18 mouse cellular contexts compared by ENCODE assay signal in genomic region chr2:19690094-19690493, GRCm38 (mm10). TPM values are rescaled to one million over a fixed set of nuclear protein-coding genes. Genes with fewer than 3 reads are reported as not detected.
DNase-seq lines count a peak whose midpoint lies in the region; ATAC-seq and TF ChIP-seq lines count a peak whose summit lies in the region.
"Had no signal": no experiment of that assay in that cellular context is flagged by ENCODE, and none has a peak within 500 bp of the region (broad histone marks: within the 10 kb centered on the region; RNA-seq: fewer than 3 reads in every experiment).

No protein-coding gene starts in this region.

- peak; percentile 36; the same call in 1 of the 2 replicates for TF ChIP-seq EP300 in liver, postnatal 0 days (IDR thresholded peaks at IDR 0.05; ENCODE audit: low read depth)

- 26% methylated on average over 14 of the region's 14 CpGs for WGBS in heart, embryonic 12.5 days
- WGBS in liver, postnatal 0 days (ENCODE audit: insufficient replicate concordance) = 44% methylated on average over 14 of the region's 14 CpGs
- WGBS in hindbrain, postnatal 0 days = 83% methylated on average over 14 of the region's 14 CpGs

- H3K36me3 ChIP-seq in heart, embryonic 12.5 days = no peaks in the 10 kb centered on the region
- H3K36me3 ChIP-seq in liver, postnatal 0 days (replicated peaks; ENCODE audit: insufficient read depth, low read length) = no peaks in the 10 kb centered on the region
- H3K36me3 ChIP-seq in hindbrain, postnatal 0 days (ENCODE audit: insufficient read depth, low read length) = no peaks in the 10 kb centered on the region
- H3K36me3 ChIP-seq: kidney, embryonic 15.5 days; neural tube, embryonic 13.5 days had no signal

- ATAC-seq in heart, embryonic 12.5 days (ENCODE audit: insufficient number of reproducible peaks, low FRiP score) = peak; percentile 59; the same call in 1 of the 2 replicates
- peak; percentile 91 for ATAC-seq in liver, postnatal 0 days
- no peak for ATAC-seq in hindbrain, postnatal 0 days
- ATAC-seq: forebrain, embryonic 14.5 days; intestine, embryonic 16.5 days had no signal

- peaks cover 5% of the 10 kb centered on the region; the same call in 1 of the 2 replicates for H3K27me3 ChIP-seq in heart, embryonic 12.5 days (replicated peaks)
- H3K27me3 ChIP-seq in liver, postnatal 0 days (ENCODE audit: insufficient read depth, low read length) = no peaks in the 10 kb centered on the region; the same call in 1 of the 2 replicates
- H3K27me3 ChIP-seq in hindbrain, postnatal 0 days (ENCODE audit: insufficient read depth, low read length) = no peaks in the 10 kb centered on the region
- H3K27me3 ChIP-seq: kidney, embryonic 15.5 days; neural tube, embryonic 13.5 days had no signal

- H3K4me3 ChIP-seq in heart, embryonic 12.5 days = no peak overlapping the region
- no peak overlapping the region for H3K4me3 ChIP-seq in liver, postnatal 0 days (ENCODE audit: low read depth, low read length)
- H3K4me3 ChIP-seq in hindbrain, postnatal 0 days (ENCODE audit: low read length) = no peak overlapping the region
- H3K4me3 ChIP-seq: kidney, embryonic 15.5 days; neural tube, embryonic 13.5 days had no signal

- no peaks in the 10 kb centered on the region for H3K9me3 ChIP-seq in heart, embryonic 12.5 days (replicated peaks)
- no peaks in the 10 kb centered on the region for H3K9me3 ChIP-seq in liver, postnatal 0 days (ENCODE audit: low read length)
- no peaks in the 10 kb centered on the region for H3K9me3 ChIP-seq in hindbrain, postnatal 0 days (ENCODE audit: low read length)
- H3K9me3 ChIP-seq: kidney, embryonic 15.5 days; neural tube, embryonic 13.5 days had no signal

- no peak for TF ChIP-seq CTCF in liver, postnatal 0 days (IDR thresholded peaks at IDR 0.05; ENCODE audit: low read depth)
- TF ChIP-seq CTCF in hindbrain, postnatal 0 days (IDR thresholded peaks at IDR 0.05; ENCODE audit: low read depth) = no peak

- DNase-seq in adrenal gland, adult 2 months = peak; percentile 9
- DNase-seq in adrenal gland, postnatal 4 days (ENCODE audit: low spot score in 2 of 2) = no peak
- DNase-seq in liver = peak; percentile 21
- peak; percentile 46 for DNase-seq in liver, postnatal 0 days
- DNase-seq in thymus, postnatal 0 days (ENCODE audit: low spot score) = no peak
- DNase-seq in cerebellum, postnatal 25 days = no peak
- no peak for DNase-seq in hindbrain, postnatal 0 days (ENCODE audit: low spot score)
- DNase-seq: cerebellum, adult 9-11 months; left cerebral cortex, postnatal 4 days; lung, adult 2 months; lung, postnatal 36 days had no signal

- peaks cover 31% of the 10 kb centered on the region for H3K4me1 ChIP-seq in heart, embryonic 12.5 days (replicated peaks)
- peaks cover 10% of the 10 kb centered on the region for H3K4me1 ChIP-seq in liver, postnatal 0 days (ENCODE audit: insufficient read depth)
- no peaks in the 10 kb centered on the region for H3K4me1 ChIP-seq in hindbrain, postnatal 0 days (ENCODE audit: insufficient read depth, low read length)
- H3K4me1 ChIP-seq: neural tube, embryonic 13.5 days had no signal

- H3K9ac ChIP-seq in heart, embryonic 12.5 days = no peak overlapping the region
- H3K9ac ChIP-seq in liver, postnatal 0 days (replicated peaks) = no peak overlapping the region
- H3K9ac ChIP-seq in hindbrain, postnatal 0 days (replicated peaks; ENCODE audit: low read length) = no peak overlapping the region
- H3K9ac ChIP-seq: hindbrain, embryonic 14.5 days; kidney, embryonic 15.5 days; neural tube, embryonic 13.5 days had no signal

- H3K4me2 ChIP-seq in heart, embryonic 12.5 days = peak overlapping the region; percentile 47
- peak overlapping the region; percentile 48 for H3K4me2 ChIP-seq in liver, postnatal 0 days (ENCODE audit: low read depth, low read length)
- H3K4me2 ChIP-seq in hindbrain, postnatal 0 days (ENCODE audit: low read depth, low read length) = no peak overlapping the region
- H3K4me2 ChIP-seq: hindbrain, embryonic 14.5 days; kidney, embryonic 15.5 days; midbrain, embryonic 11.5 days; neural tube, embryonic 13.5 days had no signal

- peak overlapping the region; percentile 40; the same call in 1 of the 2 replicates for H3K27ac ChIP-seq in heart, embryonic 12.5 days (ENCODE audit: poor library complexity, severe bottlenecking)
- no peak overlapping the region for H3K27ac ChIP-seq in liver, postnatal 0 days (ENCODE audit: low read depth)
- no peak overlapping the region for H3K27ac ChIP-seq in hindbrain, postnatal 0 days
- H3K27ac ChIP-seq: hindbrain, embryonic 14.5 days; kidney, embryonic 15.5 days; neural tube, embryonic 13.5 days had no signal

RNA-seq across cellular contexts. Expression of gene Otud1, which starts 32.5 kb away (rescaled TPM):
- 1 to 10 TPM; 6.8 to 7.2 TPM for total RNA-seq in adrenal gland, adult 2 months (2021)
- 18.9 and 27.3 TPM in 2 replicates for polyA plus RNA-seq in adrenal gland, adult 2 months (2012; rRNA removed)
- 10 to 100 TPM in 1 of 2 experiments, 1 to 10 TPM in 1; 9.8 to 10.3 TPM for total RNA-seq in adrenal gland, postnatal 4 days (2021)
- polyA plus RNA-seq in heart, embryonic 12.5 days (2016; fragmentation: Nextera tagmentation; extraction: Ambion mirVana) = 11.6 and 12.3 TPM in 2 replicates
- 1.3 and 1.4 TPM in 2 replicates for polyA plus RNA-seq in liver, postnatal 0 days (2015; fragmentation: Nextera tagmentation; extraction: Ambion mirVana)
- polyA plus RNA-seq in thymus, postnatal 0 days (2015; fragmentation: Nextera tagmentation; extraction: Ambion mirVana) = 1.8 and 2.2 TPM in 2 replicates
- total RNA-seq in hindbrain, postnatal 0 days (2014; rRNA removed) = 7.9 and 12.9 TPM in 2 replicates
- 3.0 and 3.3 TPM in 2 replicates for polyA plus RNA-seq in hindbrain, postnatal 0 days (2015; fragmentation: Nextera tagmentation; extraction: Ambion mirVana)

Comparison
In these comparisons a context has a peak if more than half of its experiments do, and no peak if none do; other contexts are left out.
1. DNase-seq: peak in adrenal gland, adult 2 months (single experiment), liver (single experiment) and liver, postnatal 0 days (single experiment); none in adrenal gland, postnatal 4 days (0 of 2), thymus, postnatal 0 days (single experiment), cerebellum, postnatal 25 days (0 of 2) and hindbrain, postnatal 0 days (single experiment).